Mouse (Mus musculus): Measurements from ENCODE around the gene Adora1. TPM values are rescaled to one million over a fixed set of nuclear protein-coding genes. Genes with fewer than 3 reads are reported as not detected.

The Adora1 gene
- polyA plus RNA-seq, 1 experiment, result 88.6 TPM

- DNase-seq (ENCODE audit: extremely low spot score in 1 of 2, low spot score in 1 of 2), result no peak
Measured at GRCm38 (mm10) chr1:134241298-134241697, 6.1 kb upstream of the Adora1 start.

- DNase-seq (ENCODE audit: extremely low spot score in 1 of 2, low spot score in 1 of 2), result peak in 1 of 2 experiments; percentile 62
Measured at GRCm38 (mm10) chr1:134240701-134241100, 5.5 kb upstream of the Adora1 start.

GRCm38 (mm10) chr1:134237438-134237837, 2.2 kb upstream of the Adora1 start:
- DNase-seq (ENCODE audit: extremely low spot score in 1 of 2, low spot score in 1 of 2), result no peak

- no peak for DNase-seq (ENCODE audit: extremely low spot score in 1 of 2, low spot score in 1 of 2)
Measured at GRCm38 (mm10) chr1:134236142-134236541, 911 bp upstream of the Adora1 start.

- DNase-seq (ENCODE audit: extremely low spot score in 1 of 2, low spot score in 1 of 2), result peak in 1 of 2 experiments; percentile 78
Measured at GRCm38 (mm10) chr1:134234455-134235390, 508 bp downstream of the Adora1 start.

- DNase-seq (ENCODE audit: extremely low spot score in 1 of 2, low spot score in 1 of 2), result no peak
Measured at GRCm38 (mm10) chr1:134233681-134234454, 1.4 kb downstream of the Adora1 start.

GRCm38 (mm10) chr1:134232778-134233531, 2.3 kb downstream of the Adora1 start:
- DNase-seq (ENCODE audit: extremely low spot score in 1 of 2, low spot score in 1 of 2), result peak in 1 of 2 experiments; percentile 79

- no peak for DNase-seq (ENCODE audit: extremely low spot score in 1 of 2, low spot score in 1 of 2)
Measured at GRCm38 (mm10) chr1:134232326-134232725, 2.9 kb downstream of the Adora1 start.

- no peak for DNase-seq (ENCODE audit: extremely low spot score in 1 of 2, low spot score in 1 of 2)
Measured at GRCm38 (mm10) chr1:134231681-134232080, 3.5 kb downstream of the Adora1 start.

- DNase-seq (ENCODE audit: extremely low spot score in 1 of 2, low spot score in 1 of 2), result no peak
Measured at GRCm38 (mm10) chr1:134231270-134231669, 4.0 kb downstream of the Adora1 start.

GRCm38 (mm10) chr1:134230638-134231228, 4.5 kb downstream of the Adora1 start:
- DNase-seq (ENCODE audit: extremely low spot score in 1 of 2, low spot score in 1 of 2), result no peak

GRCm38 (mm10) chr1:134229806-134230575, 5.2 kb downstream of the Adora1 start:
- DNase-seq (ENCODE audit: extremely low spot score in 1 of 2, low spot score in 1 of 2), result no peak

- DNase-seq (ENCODE audit: extremely low spot score in 1 of 2, low spot score in 1 of 2), result no peak
Measured at GRCm38 (mm10) chr1:134226739-134227138, 8.5 kb downstream of the Adora1 start.

GRCm38 (mm10) chr1:134225375-134225774, 9.9 kb downstream of the Adora1 start:
- no peak for DNase-seq (ENCODE audit: extremely low spot score in 1 of 2, low spot score in 1 of 2)

- DNase-seq (ENCODE audit: extremely low spot score in 1 of 2, low spot score in 1 of 2), result no peak
Measured at GRCm38 (mm10) chr1:134224649-134225227, 10.5 kb downstream of the Adora1 start.

GRCm38 (mm10) chr1:134222122-134223055, 12.8 kb downstream of the Adora1 start:
- no peak for DNase-seq (ENCODE audit: extremely low spot score in 1 of 2, low spot score in 1 of 2)

- no peak for DNase-seq (ENCODE audit: extremely low spot score in 1 of 2, low spot score in 1 of 2)
Measured at GRCm38 (mm10) chr1:134221172-134221571, 14.1 kb downstream of the Adora1 start.

GRCm38 (mm10) chr1:134219608-134220007, 15.6 kb downstream of the Adora1 start:
- no peak for DNase-seq (ENCODE audit: extremely low spot score in 1 of 2, low spot score in 1 of 2)
